Mouse (Mus musculus) hindbrain, embryonic 12.5 days (tissue): ENCODE measurements around the gene Letm1. TPM values are rescaled to one million over a fixed set of nuclear protein-coding genes. Genes with fewer than 3 reads are reported as not detected.
A peak's percentile ranks its signal among the peaks of the same experiment; 100 is the strongest.

Source experiments
- ATAC-seq: fragments of 200-750 bp; cut with Nextera tagmentation; 2 replicates; pipeline ENCODE4 v1.8.0; 2017; ENCODE audit warnings: moderate TSS enrichment; ENCODE audit not compliant: low FRiP score
- H3K27ac ChIP-seq: fragments of 300-500 bp; sonication (generic); 2 replicates; pipeline ENCODE4 v1.5.1; 2016; ENCODE audit warnings: mild to moderate bottlenecking
- H3K27me3 ChIP-seq: fragments of 300-500 bp; sonication (generic); 2 replicates; pipeline ENCODE4 v1.6.1; 2016; ENCODE audit warnings: mild to moderate bottlenecking
- H3K36me3 ChIP-seq: fragments of 300-500 bp; sonication (generic); 2 replicates; pipeline ENCODE4 v1.6.1; 2016; ENCODE audit warnings: mild to moderate bottlenecking
- H3K4me1 ChIP-seq: fragments of 300-500 bp; sonication (generic); 2 replicates; pipeline ENCODE4 v1.6.1; 2016
- H3K4me2 ChIP-seq: fragments of 300-500 bp; sonication (generic); replicated peaks from 2 replicates; pipeline ENCODE4 v1.6.1; 2016; ENCODE audit warnings: mild to moderate bottlenecking
- H3K4me3 ChIP-seq: fragments of 300-500 bp; sonication (generic); 2 replicates; pipeline ENCODE4 v1.5.1; 2016; ENCODE audit warnings: mild to moderate bottlenecking
- H3K9ac ChIP-seq: fragments of 300-500 bp; sonication (generic); 2 replicates; pipeline ENCODE4 v1.6.1; 2016; ENCODE audit warnings: mild to moderate bottlenecking, moderate library complexity
- H3K9me3 ChIP-seq: fragments of 300-500 bp; sonication (generic); replicated peaks from 2 replicates; pipeline ENCODE4 v1.6.1; 2016; ENCODE audit warnings: mild to moderate bottlenecking
- WGBS: fragments of 180-500 bp; shearing (Covaris S2); methylation state at CpG from one replicate; pipeline ENCODE4 v1.1.7; 2016; 5-methylcytosine and 5-hydroxymethylcytosine counted together
- polyA plus RNA-seq: library from polyadenylated mRNA; unstranded; fragments of >200 nt; fragmentation: Nextera tagmentation; extraction: Ambion mirVana; gene quantifications from 2 replicates; pipeline ENCODE4 v1.2.1, GENCODE M21; 2016

The Letm1 gene
- polyA plus RNA-seq, 1 experiment from 2014 or later: 58.0 TPM

- no peak for ATAC-seq
- no peak overlapping the region for H3K27ac ChIP-seq
- no peaks in the 10 kb centered on the region for H3K36me3 ChIP-seq
- no peaks in the 10 kb centered on the region for H3K9me3 ChIP-seq
- no peak overlapping the region for H3K4me2 ChIP-seq
- H3K27me3 ChIP-seq: no peaks in the 10 kb centered on the region
- no peak overlapping the region for H3K4me3 ChIP-seq
- peaks cover 19% of the 10 kb centered on the region for H3K4me1 ChIP-seq
- H3K9ac ChIP-seq: no peak overlapping the region
- 86% methylated on average over 6 of the region's 6 CpGs for WGBS
Measured at GRCm38 (mm10) chr5:33816008-33816725, 33.5 kb upstream of the Letm1 start.

GRCm38 (mm10) chr5:33811519-33811918 lies 28.9 kb upstream of the Letm1 start:
- Histone ChIP-seq H3K9me3 (no peaks in the 10 kb centered on the region), H3K4me2 (no peak overlapping the region), H3K36me3 (no peaks in the 10 kb centered on the region), H3K27me3 (no peaks in the 10 kb centered on the region), H3K4me3 (no peak overlapping the region), H3K9ac (no peak overlapping the region), H3K4me1 (no peaks in the 10 kb centered on the region), H3K27ac (no peak overlapping the region)
- WGBS: 90% methylated on average over 4 of the region's 4 CpGs
- no peak for ATAC-seq

GRCm38 (mm10) chr5:33803337-33803736 lies 20.7 kb upstream of the Letm1 start:
- H3K27me3 ChIP-seq: no peaks in the 10 kb centered on the region
- H3K9me3 ChIP-seq: peaks cover 17% of the 10 kb centered on the region; the same call in 1 of the 2 replicates
- no peak for ATAC-seq
- H3K4me3 ChIP-seq: no peak overlapping the region
- no peak overlapping the region for H3K4me2 ChIP-seq
- no peak overlapping the region for H3K27ac ChIP-seq
- no peaks in the 10 kb centered on the region for H3K4me1 ChIP-seq
- H3K36me3 ChIP-seq: no peaks in the 10 kb centered on the region
- no peak overlapping the region for H3K9ac ChIP-seq
- WGBS: 83% methylated on average over 2 of the region's 2 CpGs

GRCm38 (mm10) chr5:33791912-33792643 lies 9.5 kb upstream of the Letm1 start:
- no peaks in the 10 kb centered on the region for H3K27me3 ChIP-seq
- 78% methylated on average over 5 of the region's 5 CpGs for WGBS
- H3K4me2 ChIP-seq: no peak overlapping the region
- ATAC-seq: no peak
- H3K27ac ChIP-seq: no peak overlapping the region
- H3K4me1 ChIP-seq: no peaks in the 10 kb centered on the region
- no peaks in the 10 kb centered on the region for H3K36me3 ChIP-seq
- H3K4me3 ChIP-seq: no peak overlapping the region
- no peaks in the 10 kb centered on the region for H3K9me3 ChIP-seq
- no peak overlapping the region for H3K9ac ChIP-seq

GRCm38 (mm10) chr5:33782999-33783390 lies 378 bp upstream of the Letm1 start:
- 14% methylated on average over 6 of the region's 6 CpGs for WGBS
- ATAC-seq: peak; percentile 84; the same call in 1 of the 2 replicates
- no peaks in the 10 kb centered on the region for H3K9me3 ChIP-seq
- H3K9ac ChIP-seq: peak overlapping the region; percentile 69
- H3K4me2 ChIP-seq: peak overlapping the region; percentile 87
- peak overlapping the region; percentile 79 for H3K4me3 ChIP-seq
- peaks cover under 1% of the 10 kb centered on the region for H3K36me3 ChIP-seq
- peak overlapping the region; percentile 88 for H3K27ac ChIP-seq
- H3K4me1 ChIP-seq: peaks cover 20% of the 10 kb centered on the region
- H3K27me3 ChIP-seq: no peaks in the 10 kb centered on the region

- peak overlapping the region; percentile 79 for H3K4me3 ChIP-seq
- H3K9me3 ChIP-seq: no peaks in the 10 kb centered on the region
- ATAC-seq: peak; percentile 7; the same call in 1 of the 2 replicates
- peak overlapping the region; percentile 88 for H3K27ac ChIP-seq
- WGBS: 5% methylated on average over 11 of the region's 11 CpGs
- H3K4me2 ChIP-seq: peak overlapping the region; percentile 87
- H3K4me1 ChIP-seq: peaks cover 20% of the 10 kb centered on the region
- peak overlapping the region; percentile 69 for H3K9ac ChIP-seq
- H3K36me3 ChIP-seq: peaks cover 11% of the 10 kb centered on the region
- H3K27me3 ChIP-seq: no peaks in the 10 kb centered on the region
Measured at GRCm38 (mm10) chr5:33781964-33782344, 663 bp downstream of the Letm1 start.

GRCm38 (mm10) chr5:33777195-33777594 lies 5.4 kb downstream of the Letm1 start:
- no peak for ATAC-seq
- H3K27ac ChIP-seq: no peak overlapping the region
- no peak overlapping the region for H3K4me3 ChIP-seq
- no peak overlapping the region for H3K9ac ChIP-seq
- H3K36me3 ChIP-seq: peaks cover 25% of the 10 kb centered on the region
- no peak overlapping the region for H3K4me2 ChIP-seq
- no peaks in the 10 kb centered on the region for H3K27me3 ChIP-seq
- H3K9me3 ChIP-seq: no peaks in the 10 kb centered on the region
- H3K4me1 ChIP-seq: peaks cover 14% of the 10 kb centered on the region

GRCm38 (mm10) chr5:33743481-33743880 lies 39.1 kb downstream of the Letm1 start:
- 91% methylated on average over 8 of the region's 8 CpGs for WGBS
- no peaks in the 10 kb centered on the region for H3K4me1 ChIP-seq
- H3K27ac ChIP-seq: no peak overlapping the region
- no peak overlapping the region for H3K4me3 ChIP-seq
- ATAC-seq: no peak
- no peaks in the 10 kb centered on the region for H3K9me3 ChIP-seq
- peaks cover 82% of the 10 kb centered on the region for H3K36me3 ChIP-seq
- no peak overlapping the region for H3K9ac ChIP-seq
- no peak overlapping the region for H3K4me2 ChIP-seq
- no peaks in the 10 kb centered on the region for H3K27me3 ChIP-seq

GRCm38 (mm10) chr5:33740548-33740947 lies 42.1 kb downstream of the Letm1 start:
- Histone ChIP-seq H3K27me3 (no peaks in the 10 kb centered on the region), H3K36me3 (peaks cover 62% of the 10 kb centered on the region), H3K9ac (no peak overlapping the region), H3K4me2 (no peak overlapping the region), H3K9me3 (no peaks in the 10 kb centered on the region), H3K4me1 (no peaks in the 10 kb centered on the region), H3K27ac (no peak overlapping the region), H3K4me3 (no peak overlapping the region)
- no peak for ATAC-seq
- WGBS: 93% methylated on average over 4 of the region's 4 CpGs

- H3K36me3 ChIP-seq: peaks cover 61% of the 10 kb centered on the region
- ATAC-seq: 0 out of 2 replicates have a peak, but pooled peaks have one; percentile 12
Measured at GRCm38 (mm10) chr5:33738341-33738740, 44.3 kb downstream of the Letm1 start.

GRCm38 (mm10) chr5:33737903-33738321 lies 44.7 kb downstream of the Letm1 start:
- 0 out of 2 replicates have a peak, but pooled peaks have one; percentile 5 for ATAC-seq
- Histone ChIP-seq H3K4me1 (no peaks in the 10 kb centered on the region), H3K4me2 (no peak overlapping the region), H3K36me3 (peaks cover 60% of the 10 kb centered on the region), H3K27ac (no peak overlapping the region), H3K9ac (no peak overlapping the region), H3K4me3 (no peak overlapping the region), H3K27me3 (no peaks in the 10 kb centered on the region), H3K9me3 (no peaks in the 10 kb centered on the region)
- WGBS: 19% methylated on average over 7 of the region's 7 CpGs

More at GRCm38 (mm10) chr5:33738341-33738740, 44.3 kb downstream of the Letm1 start:
- Histone ChIP-seq H3K9me3 (no peaks in the 10 kb centered on the region), H3K4me1 (no peaks in the 10 kb centered on the region), H3K27ac (no peak overlapping the region), H3K4me2 (no peak overlapping the region), H3K4me3 (no peak overlapping the region), H3K9ac (no peak overlapping the region), H3K27me3 (no peaks in the 10 kb centered on the region)

GRCm38 (mm10) chr5:33736230-33736629 lies 46.4 kb downstream of the Letm1 start:
- 74% methylated on average over 9 of the region's 9 CpGs for WGBS
- no peaks in the 10 kb centered on the region for H3K9me3 ChIP-seq
- no peak overlapping the region for H3K27ac ChIP-seq
- no peak overlapping the region for H3K9ac ChIP-seq
- H3K4me3 ChIP-seq: no peak overlapping the region
- no peaks in the 10 kb centered on the region for H3K4me1 ChIP-seq
- ATAC-seq: no peak
- H3K36me3 ChIP-seq: peaks cover 60% of the 10 kb centered on the region
- no peak overlapping the region for H3K4me2 ChIP-seq
- 0 out of 2 replicates have a peak, but pooled peaks cover 2% of the 10 kb centered on the region for H3K27me3 ChIP-seq
